Mouse (Mus musculus) embryonic facial prominence, embryonic 10.5 days (tissue): ENCODE measurements at regions not wholly inside any gene's neighbourhood (a gene's known extent, or its start where the extent isn't known, plus 50 kb on each side); places are given as distances from the start of the nearest gene placed in this dataset.
A peak's percentile ranks its signal among the peaks of the same experiment; 100 is the strongest.

ENCODE experiments used
- DNase-seq: peaks from one replicate; pipeline ENCODE4 v3.0.0-alpha.2; 2017; ENCODE audit warnings: low spot score
- H3K27ac ChIP-seq: fragments of 300-500 bp; sonication (generic); replicated peaks from 2 replicates; pipeline ENCODE4 v1.5.1; 2016; ENCODE audit warnings: mild to moderate bottlenecking
- H3K27me3 ChIP-seq: fragments of 300-500 bp; sonication (generic); replicated peaks from 2 replicates; pipeline ENCODE4 v1.6.1; 2016; ENCODE audit warnings: low read depth, mild to moderate bottlenecking; ENCODE audit not compliant: poor library complexity, severe bottlenecking
- H3K36me3 ChIP-seq: fragments of 300-500 bp; sonication (generic); replicated peaks from 2 replicates; pipeline ENCODE4 v1.6.1; 2016; ENCODE audit warnings: mild to moderate bottlenecking, moderate library complexity
- H3K4me1 ChIP-seq: fragments of 300-500 bp; sonication (generic); 2 replicates; pipeline ENCODE4 v1.6.1; 2016
- H3K4me3 ChIP-seq: fragments of 300-500 bp; sonication (generic); 2 replicates; pipeline ENCODE4 v1.5.1; 2016; ENCODE audit warnings: mild to moderate bottlenecking, moderate library complexity
- H3K9me3 ChIP-seq: fragments of 300-500 bp; sonication (generic); 2 replicates; pipeline ENCODE4 v1.6.1; 2016; ENCODE audit warnings: mild to moderate bottlenecking
- WGBS: fragments of 180-500 bp; shearing (Covaris S2); methylation state at CpG from one replicate; pipeline ENCODE4 v1.1.7; 2016; 5-methylcytosine and 5-hydroxymethylcytosine counted together

DNA sequence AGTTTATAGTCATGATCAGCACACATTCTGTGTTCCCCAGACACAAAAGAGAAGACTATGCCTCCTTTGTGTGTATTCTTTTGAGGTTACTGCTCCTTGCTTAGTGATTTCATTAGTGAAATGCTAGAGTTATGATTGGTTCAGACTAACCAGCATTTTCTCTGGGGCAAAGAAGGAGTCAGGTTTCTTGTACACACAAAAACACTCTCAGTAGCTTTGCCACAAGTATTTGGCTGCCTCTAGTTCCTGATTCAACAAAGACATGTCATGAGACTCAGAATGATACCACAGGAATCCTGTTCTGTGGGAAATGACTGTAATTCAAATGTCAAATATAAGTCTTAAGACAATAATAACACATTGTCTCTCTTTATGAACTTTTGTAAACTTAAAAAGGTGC is 86.9 kb downstream of the Alx1 start:
- 0 out of 2 replicates have a peak, but pooled peaks cover 4% of the 10 kb centered on the region for H3K4me1 ChIP-seq
- H3K36me3 ChIP-seq, result no peaks in the 10 kb centered on the region
- no peak overlapping the region for H3K27ac ChIP-seq
- H3K9me3 ChIP-seq, result no peaks in the 10 kb centered on the region
- no peaks in the 10 kb centered on the region for H3K27me3 ChIP-seq
- no peak overlapping the region for H3K4me3 ChIP-seq
- no peak for DNase-seq

DNA sequence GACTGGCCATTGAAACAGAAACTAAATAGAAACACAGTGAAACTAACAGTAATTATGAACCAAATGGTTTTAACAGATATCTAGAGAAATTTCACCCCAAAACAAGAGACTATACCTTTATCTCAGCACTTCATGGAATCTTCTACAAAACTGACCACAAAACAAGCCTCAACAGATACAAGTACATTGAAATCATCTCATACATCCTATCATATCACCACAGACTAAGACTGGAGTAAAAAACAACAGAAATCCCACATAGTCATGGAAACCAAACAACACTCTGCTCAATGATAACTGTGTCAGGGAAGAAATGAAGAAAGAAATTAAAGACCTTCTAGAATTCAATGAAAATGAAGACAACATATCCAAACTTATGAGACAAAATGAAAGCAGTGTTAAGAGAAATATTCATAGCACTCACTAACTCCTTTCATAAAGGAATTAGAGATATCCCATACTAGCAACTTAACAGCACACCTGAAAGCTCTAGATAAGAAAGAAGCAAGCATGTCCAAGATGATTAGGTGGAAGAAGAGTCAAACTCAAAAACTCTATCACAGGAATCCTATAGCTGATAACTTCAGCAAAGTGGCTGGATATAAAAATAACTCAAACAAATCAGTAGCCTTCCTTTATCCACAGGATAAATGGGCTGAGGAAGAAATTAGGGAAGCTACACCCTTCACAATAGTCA is 89.0 kb downstream of the Alx1 start:
- Histone ChIP-seq H3K36me3 (no peaks in the 10 kb centered on the region), H3K9me3 (no peaks in the 10 kb centered on the region), H3K27me3 (no peaks in the 10 kb centered on the region), H3K4me1 (0 out of 2 replicates have a peak, but pooled peaks cover 4% of the 10 kb centered on the region), H3K27ac (no peak overlapping the region), H3K4me3 (no peak overlapping the region)
- no peak for DNase-seq

DNA sequence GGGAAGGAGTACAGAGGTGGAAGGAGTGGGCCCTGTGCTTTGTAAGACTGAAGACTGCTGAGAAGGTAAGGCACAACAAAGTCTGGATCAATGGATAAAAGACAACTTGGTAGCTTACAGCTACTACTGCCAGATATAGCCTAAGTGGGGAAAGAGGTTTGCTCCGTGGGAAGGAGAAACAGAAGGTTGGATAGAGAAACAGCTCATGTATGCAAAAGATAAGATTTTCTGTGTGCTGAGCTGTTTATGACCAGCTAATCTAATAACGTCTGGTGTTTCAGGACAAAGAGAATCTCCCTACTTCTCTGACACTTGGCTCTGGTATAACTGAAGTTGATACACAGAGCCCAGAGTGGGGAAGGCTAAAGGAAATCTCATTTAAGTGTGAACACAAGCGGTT is 98.6 kb downstream of the Alx1 start:
- Histone ChIP-seq H3K27ac (no peak overlapping the region), H3K4me3 (no peak overlapping the region), H3K4me1 (no peaks in the 10 kb centered on the region), H3K27me3 (no peaks in the 10 kb centered on the region), H3K36me3 (no peaks in the 10 kb centered on the region), H3K9me3 (no peaks in the 10 kb centered on the region)
- 75% methylated on average over 3 of the region's 3 CpGs for WGBS
- DNase-seq, result no peak

DNA sequence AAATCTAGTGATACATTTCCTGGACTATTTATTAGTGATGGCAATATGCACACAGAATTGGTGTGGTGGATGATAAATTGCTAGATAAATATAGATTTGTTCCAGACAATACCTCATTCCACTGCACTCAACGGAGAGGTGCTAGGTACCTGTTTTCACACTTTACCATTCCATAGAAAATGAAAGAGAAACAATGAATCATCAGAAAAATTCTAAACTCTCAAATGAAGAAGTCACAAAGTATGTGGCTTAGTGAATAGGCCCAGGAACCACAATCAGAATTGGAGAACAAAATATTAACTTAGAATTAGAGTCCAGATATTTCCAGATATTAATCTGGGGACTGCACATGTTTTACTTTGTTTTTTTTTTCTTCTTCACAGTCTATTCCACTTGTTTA is 101.4 kb downstream of the Alx1 start:
- WGBS, result 83% methylated on average over 1 of the region's 1 CpGs
- Histone ChIP-seq H3K4me1 (no peaks in the 10 kb centered on the region), H3K36me3 (no peaks in the 10 kb centered on the region), H3K27me3 (no peaks in the 10 kb centered on the region), H3K27ac (no peak overlapping the region), H3K4me3 (no peak overlapping the region), H3K9me3 (no peaks in the 10 kb centered on the region)
- no peak for DNase-seq

DNA sequence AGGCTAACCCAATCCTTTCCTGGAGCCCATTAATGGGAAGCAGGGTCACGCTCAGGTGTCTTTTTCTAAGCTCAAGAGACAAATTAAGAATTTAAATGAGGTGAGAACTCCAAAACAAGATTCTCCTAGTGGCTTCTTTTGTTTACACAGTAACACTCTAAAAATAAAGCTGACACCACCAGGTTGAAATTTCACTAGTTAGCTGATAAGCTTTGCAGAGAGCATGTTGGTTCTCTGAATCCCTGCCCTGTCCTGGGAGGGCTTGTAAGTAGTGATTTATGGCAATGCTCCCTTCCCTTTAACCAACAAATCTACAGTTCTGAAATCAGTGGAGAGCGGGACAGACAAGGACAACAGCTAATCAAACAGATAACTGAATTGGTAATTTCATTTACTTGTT is 132.6 kb downstream of the Alx1 start:
- no peak overlapping the region for H3K4me3 ChIP-seq
- H3K27ac ChIP-seq, result no peak overlapping the region
- no peaks in the 10 kb centered on the region for H3K27me3 ChIP-seq
- no peaks in the 10 kb centered on the region for H3K9me3 ChIP-seq
- no peaks in the 10 kb centered on the region for H3K36me3 ChIP-seq
- no peak for DNase-seq
- H3K4me1 ChIP-seq, result no peaks in the 10 kb centered on the region
- WGBS, result 41% methylated on average over 2 of the region's 2 CpGs

DNA sequence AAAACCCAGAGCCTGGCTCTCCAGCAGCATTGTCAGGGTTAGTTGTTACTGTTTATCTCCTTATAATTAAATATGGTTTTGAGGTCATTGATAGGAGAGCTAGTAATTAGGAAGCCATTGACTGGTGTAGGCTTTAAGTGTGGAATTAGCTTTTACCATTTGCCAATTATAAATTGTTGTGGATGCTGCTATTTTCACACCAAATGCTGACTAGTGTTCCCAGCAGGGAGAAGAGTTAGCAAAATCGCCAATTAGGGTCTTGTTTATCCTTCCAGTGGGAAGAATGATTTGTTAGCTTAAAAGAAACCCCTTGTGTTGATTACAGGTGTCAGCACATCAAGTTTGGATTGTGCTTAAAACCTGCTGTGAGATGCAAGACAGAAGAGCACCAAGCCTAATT is 134.1 kb downstream of the Alx1 start:
- Histone ChIP-seq H3K27ac (no peak overlapping the region), H3K9me3 (no peaks in the 10 kb centered on the region), H3K4me3 (no peak overlapping the region), H3K36me3 (no peaks in the 10 kb centered on the region), H3K27me3 (no peaks in the 10 kb centered on the region), H3K4me1 (no peaks in the 10 kb centered on the region)
- DNase-seq, result no peak
- WGBS, result 15% methylated on average over 1 of the region's 1 CpGs

DNA sequence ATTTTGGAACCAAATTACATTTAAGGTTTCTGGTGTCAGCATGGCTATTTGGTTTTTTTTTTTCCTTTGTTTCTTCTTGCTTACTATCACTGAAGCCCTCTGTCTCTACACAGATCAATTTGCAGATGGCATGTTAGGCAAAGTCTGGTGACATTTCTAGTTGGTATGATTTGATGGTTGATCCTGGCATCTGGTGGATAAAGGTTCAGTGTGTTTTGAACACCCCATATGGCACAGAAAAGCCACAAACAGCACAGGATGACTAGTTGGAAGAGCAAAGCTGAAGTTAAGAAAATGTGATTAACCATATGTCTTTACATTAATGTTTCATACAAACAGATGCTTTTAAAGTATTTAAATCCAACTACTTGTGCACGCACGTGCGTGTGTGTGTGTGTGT is 137.6 kb downstream of the Alx1 start:
- H3K36me3 ChIP-seq, result no peaks in the 10 kb centered on the region
- WGBS, result 86% methylated on average over 3 of the region's 3 CpGs
- no peaks in the 10 kb centered on the region for H3K27me3 ChIP-seq
- no peaks in the 10 kb centered on the region for H3K9me3 ChIP-seq
- no peak for DNase-seq
- no peaks in the 10 kb centered on the region for H3K4me1 ChIP-seq
- no peak overlapping the region for H3K4me3 ChIP-seq
- H3K27ac ChIP-seq, result no peak overlapping the region

DNA sequence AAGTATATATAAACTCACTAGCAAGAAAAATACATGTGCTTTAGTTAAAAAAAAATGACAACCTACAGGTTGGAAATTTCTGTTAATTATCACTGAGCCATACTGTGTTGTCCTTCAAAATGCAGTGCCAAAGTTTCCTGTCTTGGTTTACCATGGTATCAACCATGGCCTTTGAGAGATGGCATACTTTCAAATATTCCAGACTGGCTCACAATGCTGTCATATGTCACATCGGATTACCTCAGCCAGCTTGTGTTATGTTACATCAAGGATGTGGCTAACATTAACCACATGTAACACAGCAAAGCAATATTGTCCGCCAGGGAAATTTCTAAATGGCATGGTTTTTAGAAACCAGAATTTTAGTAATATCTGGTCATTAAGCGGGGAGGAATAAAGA is 140.3 kb downstream of the Alx1 start:
- 80% methylated on average over 3 of the region's 3 CpGs for WGBS
- no peaks in the 10 kb centered on the region for H3K4me1 ChIP-seq
- DNase-seq, result no peak
- no peak overlapping the region for H3K27ac ChIP-seq
- no peaks in the 10 kb centered on the region for H3K36me3 ChIP-seq
- no peak overlapping the region for H3K4me3 ChIP-seq
- H3K27me3 ChIP-seq, result no peaks in the 10 kb centered on the region
- H3K9me3 ChIP-seq, result no peaks in the 10 kb centered on the region

DNA sequence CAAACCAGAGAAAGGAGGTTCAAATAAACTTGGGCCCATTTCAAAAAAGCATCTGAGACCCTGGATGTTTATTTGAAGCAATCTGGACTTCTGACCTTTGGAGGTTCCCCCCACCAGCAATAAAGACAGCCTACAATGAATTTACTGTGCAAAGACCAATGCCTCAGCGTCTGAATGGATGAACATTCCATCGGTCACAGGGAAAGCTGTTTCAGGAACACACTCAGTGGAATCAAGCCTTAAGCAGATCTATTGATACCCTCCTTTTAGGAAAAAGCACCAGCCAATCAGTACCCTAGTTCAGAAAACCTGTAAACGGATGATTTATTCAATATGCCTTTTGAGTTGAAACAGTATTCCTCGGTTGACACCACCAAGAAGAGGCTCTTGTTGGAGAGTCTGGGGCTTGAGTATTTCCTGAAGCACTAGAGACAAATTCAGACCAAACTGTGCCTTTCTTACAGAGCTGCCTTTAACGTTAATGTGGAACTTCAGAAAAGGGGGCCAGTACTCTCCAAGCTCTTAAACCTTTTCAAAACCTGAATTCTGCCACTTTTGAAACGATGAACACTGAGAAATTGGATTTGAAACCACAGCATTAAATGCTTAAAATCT is 148.1 kb downstream of the Alx1 start:
- WGBS, result 46% methylated on average over 6 of the region's 6 CpGs
- no peaks in the 10 kb centered on the region for H3K27me3 ChIP-seq
- no peaks in the 10 kb centered on the region for H3K9me3 ChIP-seq
- peak overlapping the region; percentile 14; the same call in 1 of the 2 replicates for H3K27ac ChIP-seq
- no peak overlapping the region for H3K4me3 ChIP-seq
- H3K4me1 ChIP-seq, result peaks cover 23% of the 10 kb centered on the region
- H3K36me3 ChIP-seq, result no peaks in the 10 kb centered on the region
- DNase-seq, result no peak

DNA sequence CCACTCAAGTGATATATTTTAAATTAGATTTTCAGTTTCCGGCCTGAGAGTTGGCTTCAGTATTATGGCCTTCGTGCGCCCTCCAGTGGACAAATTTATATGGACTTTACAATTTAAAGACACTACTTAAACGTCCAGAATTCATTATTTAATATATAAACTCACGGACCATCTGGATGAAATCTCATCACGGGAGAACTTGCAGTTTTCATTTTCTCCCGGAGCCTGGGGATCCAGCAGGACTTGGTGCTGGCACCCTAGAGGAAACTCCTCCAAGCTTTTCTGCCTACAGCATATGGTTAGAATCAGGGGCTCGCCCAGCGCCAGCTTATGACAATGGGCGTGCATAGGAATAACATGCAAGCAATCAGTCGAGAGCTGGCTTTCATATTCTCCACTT is 152.0 kb downstream of the Alx1 start:
- H3K4me3 ChIP-seq, result peak overlapping the region; percentile 28; the same call in 1 of the 2 replicates
- peak overlapping the region; percentile 21 for H3K27ac ChIP-seq
- peaks cover 23% of the 10 kb centered on the region for H3K4me1 ChIP-seq
- no peaks in the 10 kb centered on the region for H3K9me3 ChIP-seq
- WGBS, result 29% methylated on average over 11 of the region's 11 CpGs
- no peaks in the 10 kb centered on the region for H3K27me3 ChIP-seq
- DNase-seq, result peak; percentile 59
- H3K36me3 ChIP-seq, result no peaks in the 10 kb centered on the region

DNA sequence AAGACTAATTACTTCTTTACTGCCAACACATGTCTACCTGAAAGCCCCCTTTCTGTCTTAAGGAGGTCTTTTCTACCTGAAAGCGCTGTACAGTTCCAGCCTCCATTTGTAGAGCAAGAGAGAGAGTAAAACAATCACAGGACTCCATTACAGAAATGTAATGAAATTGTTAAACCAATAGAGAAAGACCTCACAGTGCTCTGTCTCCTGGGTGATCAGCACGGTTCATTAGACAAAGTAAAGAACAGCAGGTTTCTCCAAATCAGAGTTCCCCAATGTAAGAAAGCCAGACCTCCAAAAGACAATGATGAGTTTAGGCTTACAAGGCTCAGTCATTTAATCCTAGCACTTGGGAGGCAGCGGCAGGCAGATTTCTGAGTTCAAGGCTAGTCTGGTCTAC is 153.1 kb downstream of the Alx1 start:
- 62% methylated on average over 3 of the region's 3 CpGs for WGBS
- Histone ChIP-seq H3K27ac (no peak overlapping the region), H3K36me3 (no peaks in the 10 kb centered on the region), H3K4me1 (peaks cover 17% of the 10 kb centered on the region), H3K27me3 (no peaks in the 10 kb centered on the region), H3K9me3 (no peaks in the 10 kb centered on the region), H3K4me3 (no peak overlapping the region)
- no peak for DNase-seq

DNA sequence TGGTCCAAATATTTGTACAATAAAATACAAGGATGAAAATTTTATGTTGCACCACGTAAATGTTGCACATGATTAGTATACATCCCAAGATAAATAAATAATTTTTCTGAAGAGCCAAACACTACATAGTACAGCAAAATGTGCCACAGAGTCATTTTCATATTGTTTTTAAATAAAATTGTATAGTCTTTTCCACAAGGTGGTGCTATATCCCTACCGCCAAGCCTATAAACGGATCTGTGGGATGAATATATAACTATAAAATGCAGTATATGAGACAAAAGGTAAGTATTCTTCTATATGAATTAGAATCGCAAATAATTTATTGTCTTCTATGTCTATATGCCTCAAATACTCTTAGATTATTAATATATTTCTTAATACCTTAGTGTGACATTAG is 163.1 kb downstream of the Alx1 start:
- Histone ChIP-seq H3K27me3 (no peaks in the 10 kb centered on the region), H3K36me3 (no peaks in the 10 kb centered on the region), H3K27ac (no peak overlapping the region), H3K4me3 (no peak overlapping the region), H3K9me3 (no peaks in the 10 kb centered on the region), H3K4me1 (peaks cover 4% of the 10 kb centered on the region; the same call in 1 of the 2 replicates)
- 28% methylated on average over 4 of the region's 4 CpGs for WGBS
- DNase-seq, result no peak

DNA sequence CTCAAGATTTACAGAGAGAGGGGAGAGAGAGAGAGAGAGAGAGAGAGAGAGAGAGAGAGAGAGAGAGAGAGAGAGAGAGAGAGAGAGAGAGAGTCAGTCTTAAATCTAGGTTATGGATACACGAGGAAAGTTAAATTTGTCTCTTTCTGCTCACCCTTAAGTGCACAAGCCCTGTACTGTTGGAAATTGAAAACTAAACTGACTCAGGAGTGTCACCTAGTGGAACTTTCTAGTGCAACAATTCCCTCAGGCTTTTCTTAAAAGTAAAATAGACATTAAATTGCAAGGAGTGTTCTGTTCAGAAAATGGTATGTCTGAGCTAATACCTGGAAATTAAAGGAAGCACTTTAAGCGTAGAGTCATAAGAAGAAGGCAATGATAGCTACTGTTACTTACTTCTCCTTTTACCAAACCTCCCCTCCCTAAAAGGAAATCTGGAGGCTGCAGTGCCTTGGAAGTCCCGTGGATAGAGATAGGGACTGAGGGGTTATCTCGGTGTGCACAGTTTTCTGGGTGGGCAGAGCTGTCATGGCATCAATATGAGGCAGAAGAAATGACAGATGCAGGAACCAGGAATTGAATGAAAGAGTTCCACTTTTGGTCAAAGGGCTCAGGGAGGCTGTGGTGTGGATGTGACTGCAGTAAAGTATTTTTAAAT is 193.3 kb downstream of the Alx1 start:
- no peaks in the 10 kb centered on the region for H3K36me3 ChIP-seq
- H3K9me3 ChIP-seq, result no peaks in the 10 kb centered on the region
- H3K27ac ChIP-seq, result no peak overlapping the region
- 60% methylated on average over 4 of the region's 4 CpGs for WGBS
- no peak for DNase-seq
- no peak overlapping the region for H3K4me3 ChIP-seq
- no peaks in the 10 kb centered on the region for H3K4me1 ChIP-seq
- no peaks in the 10 kb centered on the region for H3K27me3 ChIP-seq
